Mouse (Mus musculus) embryonic facial prominence, embryonic 11.5 days (tissue): ENCODE results near the gene Klf8. TPM values are rescaled to one million over a fixed set of nuclear protein-coding genes. Genes with fewer than 3 reads are reported as not detected.

ENCODE experiments used
- polyA plus RNA-seq: library from polyadenylated mRNA; unstranded; fragments of >200 nt; fragmentation: Nextera tagmentation; extraction: Ambion mirVana; gene quantifications from 2 replicates; pipeline ENCODE4 v1.2.1, GENCODE M21; 2014

The Klf8 gene
- polyA plus RNA-seq, 1 experiment from 2014 or later, result 1.9 TPM

Other genes starting within 250 kb of the Klf8 start
- 3.5 and 3.7 TPM in 2 replicates for gene Usp51, start 231.0 kb upstream of the Klf8 start, polyA plus RNA-seq
- gene Mageh1, start 199.9 kb upstream of the Klf8 start, polyA plus RNA-seq, result 73.7 and 77.6 TPM in 2 replicates
- 0.13 and 0.49 TPM in 2 replicates for gene Foxr2, start 118.7 kb upstream of the Klf8 start, polyA plus RNA-seq
- gene Rragb, start 97.5 kb upstream of the Klf8 start, polyA plus RNA-seq, result 4.8 and 4.9 TPM in 2 replicates